Mouse (Mus musculus): ENCODE data around the gene Ptprn2. TPM values are rescaled to one million over a fixed set of nuclear protein-coding genes. Genes with fewer than 3 reads are reported as not detected.

The Ptprn2 gene
- polyA plus RNA-seq, 1 experiment = not detected

DNA sequence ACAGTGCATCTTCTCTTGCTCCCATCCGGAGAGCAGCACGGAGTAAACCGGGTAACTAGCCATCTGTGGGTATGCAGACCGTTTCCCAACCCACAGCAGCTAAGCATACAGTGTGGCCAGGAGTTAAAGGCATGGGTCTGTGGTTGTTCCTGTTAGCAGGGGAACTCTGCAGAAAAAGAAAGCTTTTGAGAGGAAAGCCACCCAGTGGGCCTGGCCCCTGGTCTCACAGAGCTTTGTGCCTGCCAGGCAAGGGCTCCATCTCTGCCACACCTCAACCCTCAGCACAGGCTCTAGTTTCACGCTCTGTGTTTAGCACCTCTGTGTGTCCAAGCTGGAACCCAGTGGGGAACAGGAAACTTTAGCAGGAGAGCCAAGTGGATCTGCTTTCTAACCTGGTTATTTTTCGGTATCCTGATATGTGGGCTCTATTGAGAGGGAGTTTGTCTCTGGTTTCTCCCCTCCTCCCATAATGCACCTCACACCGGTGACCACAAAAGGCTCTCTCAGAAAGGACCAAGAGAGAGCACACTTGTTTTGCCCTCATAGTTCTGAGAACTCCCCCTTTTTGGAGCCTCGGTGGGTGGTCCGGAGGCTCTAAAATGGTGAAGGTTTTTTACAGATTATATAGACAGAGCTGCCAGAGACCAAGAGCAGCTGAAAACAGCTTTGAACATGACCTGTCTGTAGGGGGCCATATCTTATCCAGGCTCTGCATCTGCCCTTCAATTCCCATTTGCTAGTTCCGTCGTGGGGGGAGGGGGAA lies 766.3 kb downstream of the Ptprn2 start:
- TF ChIP-seq CTCF (IDR thresholded peaks at IDR 0.05; ENCODE audit: low read depth, low read length) (no peak), POLR2A (IDR thresholded peaks at IDR 0.05; ENCODE audit: borderline replicate concordance, low read depth, low read length) (no peak)
- Histone ChIP-seq H3K27ac (ENCODE audit: insufficient read depth, low read depth, low read length) (no peak overlapping the region), H3K4me1 (ENCODE audit: control insufficient read depth, insufficient read depth, low read length) (no peaks in the 10 kb centered on the region), H3K4me3 (ENCODE audit: insufficient read depth, low read length) (no peak overlapping the region)

DNA sequence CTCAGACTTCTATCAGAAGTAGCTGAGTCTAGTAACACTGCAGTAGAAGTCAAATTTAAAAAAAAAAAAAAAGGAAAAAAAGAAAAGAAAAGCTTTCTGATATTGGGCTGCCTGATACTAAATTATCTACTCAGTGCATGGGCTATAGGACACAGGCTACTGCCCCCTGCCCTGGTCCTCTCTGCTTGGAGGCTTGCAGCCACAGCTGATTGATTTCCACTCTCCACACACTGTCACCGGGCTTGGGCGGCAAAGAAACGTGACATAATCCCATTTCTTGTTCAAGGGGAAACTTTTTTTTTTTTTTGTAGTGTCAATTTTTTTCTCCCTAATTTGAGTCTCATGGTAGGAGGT lies 766.9 kb downstream of the Ptprn2 start:
- H3K4me3 ChIP-seq (ENCODE audit: insufficient read depth, low read length) = no peak overlapping the region
- no peaks in the 10 kb centered on the region for H3K4me1 ChIP-seq (ENCODE audit: control insufficient read depth, insufficient read depth, low read length)
- H3K27ac ChIP-seq (ENCODE audit: insufficient read depth, low read depth, low read length) = no peak overlapping the region
- no peak for TF ChIP-seq CTCF (IDR thresholded peaks at IDR 0.05; ENCODE audit: low read depth, low read length)
- TF ChIP-seq POLR2A (IDR thresholded peaks at IDR 0.05; ENCODE audit: borderline replicate concordance, low read depth, low read length) = no peak

DNA sequence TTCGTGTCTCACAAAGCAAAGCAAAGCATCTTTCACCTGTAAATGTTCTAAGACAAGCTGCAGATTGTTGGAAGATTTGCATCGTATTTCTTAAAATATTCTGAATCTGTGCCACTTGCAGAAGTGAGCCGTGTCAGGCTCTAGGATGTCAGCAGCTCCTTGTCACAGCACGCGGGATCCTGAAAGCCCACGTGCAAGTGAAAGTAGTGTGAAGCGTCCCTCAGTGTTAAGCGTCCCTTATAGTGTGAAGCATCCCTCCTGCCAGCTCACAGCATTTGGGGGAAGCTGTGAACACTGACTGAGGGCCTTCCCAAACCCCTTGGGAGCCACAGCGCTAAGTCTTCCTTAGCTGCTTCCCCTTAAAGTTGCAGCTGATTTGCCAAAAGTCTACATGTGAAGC lies 768.8 kb downstream of the Ptprn2 start:
- H3K4me3 ChIP-seq (ENCODE audit: insufficient read depth, low read length) = no peak overlapping the region
- no peak for TF ChIP-seq POLR2A (IDR thresholded peaks at IDR 0.05; ENCODE audit: borderline replicate concordance, low read depth, low read length)
- TF ChIP-seq CTCF (IDR thresholded peaks at IDR 0.05; ENCODE audit: low read depth, low read length) = no peak
- H3K4me1 ChIP-seq (ENCODE audit: control insufficient read depth, insufficient read depth, low read length) = no peaks in the 10 kb centered on the region
- no peak overlapping the region for H3K27ac ChIP-seq (ENCODE audit: insufficient read depth, low read depth, low read length)

- Histone ChIP-seq H3K27ac (ENCODE audit: insufficient read depth, low read depth, low read length) (no peak overlapping the region), H3K4me1 (ENCODE audit: control insufficient read depth, insufficient read depth, low read length) (no peaks in the 10 kb centered on the region), H3K4me3 (ENCODE audit: insufficient read depth, low read length) (no peak overlapping the region)
- no peak for TF ChIP-seq POLR2A (IDR thresholded peaks at IDR 0.05; ENCODE audit: borderline replicate concordance, low read depth, low read length)
Measured at GRCm38 (mm10) chr12:117255325-117255724, 769.8 kb downstream of the Ptprn2 start.

DNA sequence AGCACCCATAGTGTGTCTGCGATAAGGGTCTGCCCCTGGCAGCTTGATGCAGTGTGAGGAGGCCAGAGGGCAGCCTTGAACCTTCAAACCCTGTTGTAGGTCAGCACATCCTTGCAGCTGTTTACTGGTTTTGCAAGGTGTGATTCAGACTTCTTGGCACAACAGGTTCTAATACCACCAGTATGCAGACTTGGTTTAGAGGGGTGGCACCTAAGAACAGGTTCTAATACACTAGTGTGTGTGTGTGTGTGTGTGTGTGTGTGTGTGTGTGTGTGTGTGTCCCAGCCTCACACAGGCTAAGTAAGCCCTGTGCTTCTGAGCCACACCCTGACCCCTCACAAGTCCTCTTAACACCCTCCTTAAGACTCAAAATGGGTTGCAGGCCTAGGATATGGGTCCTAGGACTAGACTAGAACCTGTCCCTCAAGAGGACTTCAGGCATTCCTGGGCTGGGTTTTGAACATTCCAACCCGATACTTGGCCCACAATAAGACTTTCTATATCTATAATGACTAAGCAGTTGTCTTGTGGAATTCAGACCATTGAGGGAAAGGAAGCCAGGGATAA lies 770.3 kb downstream of the Ptprn2 start:
- H3K4me1 ChIP-seq (ENCODE audit: control insufficient read depth, insufficient read depth, low read length) = no peaks in the 10 kb centered on the region
- H3K4me3 ChIP-seq (ENCODE audit: insufficient read depth, low read length) = no peak overlapping the region
- no peak for TF ChIP-seq CTCF (IDR thresholded peaks at IDR 0.05; ENCODE audit: low read depth, low read length)
- no peak overlapping the region for H3K27ac ChIP-seq (ENCODE audit: insufficient read depth, low read depth, low read length)

- Histone ChIP-seq H3K4me3 (ENCODE audit: insufficient read depth, low read length) (no peak overlapping the region), H3K27ac (ENCODE audit: insufficient read depth, low read depth, low read length) (no peak overlapping the region), H3K4me1 (ENCODE audit: control insufficient read depth, insufficient read depth, low read length) (no peaks in the 10 kb centered on the region)
- TF ChIP-seq POLR2A (IDR thresholded peaks at IDR 0.05; ENCODE audit: borderline replicate concordance, low read depth, low read length) (no peak), CTCF (IDR thresholded peaks at IDR 0.05; ENCODE audit: low read depth, low read length) (no peak)
Measured at GRCm38 (mm10) chr12:117256849-117257204, 771.3 kb downstream of the Ptprn2 start.

DNA sequence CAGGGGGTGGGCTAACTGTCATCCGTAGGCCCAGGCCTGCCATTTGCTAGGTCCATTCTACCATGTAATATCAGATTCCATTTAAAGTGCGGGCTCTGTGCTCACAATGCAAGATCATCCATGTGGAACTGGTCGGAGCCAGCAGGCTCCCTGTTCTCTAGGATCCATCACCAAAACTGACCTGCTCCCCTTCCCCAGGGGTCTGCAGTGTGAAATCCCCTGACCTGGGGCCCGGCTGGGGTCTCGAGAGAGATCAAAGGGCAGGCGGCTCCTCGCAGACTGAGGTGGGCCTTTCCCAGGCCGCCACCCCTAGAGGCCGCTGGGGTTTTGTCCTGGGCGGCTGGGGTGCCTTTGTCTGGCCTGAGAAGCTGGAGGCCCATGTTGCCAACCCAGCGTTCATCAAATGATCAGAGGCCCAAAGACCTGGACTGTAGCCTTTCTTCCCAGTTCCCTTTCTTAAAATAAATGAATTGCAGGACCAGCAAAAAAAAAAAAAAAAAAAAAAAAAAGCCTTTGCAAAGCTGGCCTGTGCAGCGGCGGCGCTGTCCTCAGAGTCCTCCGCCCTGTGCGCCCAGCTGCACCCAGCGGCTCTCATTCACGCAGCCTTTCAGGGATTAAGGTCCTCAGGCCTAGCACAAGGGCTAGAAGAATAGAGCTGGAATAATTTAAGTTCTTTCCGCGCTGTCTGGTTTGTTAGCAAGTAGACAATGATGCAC lies 771.8 kb downstream of the Ptprn2 start:
- H3K27ac ChIP-seq (ENCODE audit: insufficient read depth, low read depth, low read length) = no peak overlapping the region
- H3K4me3 ChIP-seq (ENCODE audit: insufficient read depth, low read length) = no peak overlapping the region
- H3K4me1 ChIP-seq (ENCODE audit: control insufficient read depth, insufficient read depth, low read length) = no peaks in the 10 kb centered on the region
- TF ChIP-seq POLR2A (IDR thresholded peaks at IDR 0.05; ENCODE audit: borderline replicate concordance, low read depth, low read length) (no peak), CTCF (IDR thresholded peaks at IDR 0.05; ENCODE audit: low read depth, low read length) (no peak)

GRCm38 (mm10) chr12:117257921-117258497 lies 772.5 kb downstream of the Ptprn2 start:
- TF ChIP-seq POLR2A (IDR thresholded peaks at IDR 0.05; ENCODE audit: borderline replicate concordance, low read depth, low read length) = no peak
- TF ChIP-seq CTCF (IDR thresholded peaks at IDR 0.05; ENCODE audit: low read depth, low read length) = no peak
- Histone ChIP-seq H3K4me3 (ENCODE audit: insufficient read depth, low read length) (no peak overlapping the region), H3K4me1 (ENCODE audit: control insufficient read depth, insufficient read depth, low read length) (no peaks in the 10 kb centered on the region), H3K27ac (ENCODE audit: insufficient read depth, low read depth, low read length) (no peak overlapping the region)

DNA sequence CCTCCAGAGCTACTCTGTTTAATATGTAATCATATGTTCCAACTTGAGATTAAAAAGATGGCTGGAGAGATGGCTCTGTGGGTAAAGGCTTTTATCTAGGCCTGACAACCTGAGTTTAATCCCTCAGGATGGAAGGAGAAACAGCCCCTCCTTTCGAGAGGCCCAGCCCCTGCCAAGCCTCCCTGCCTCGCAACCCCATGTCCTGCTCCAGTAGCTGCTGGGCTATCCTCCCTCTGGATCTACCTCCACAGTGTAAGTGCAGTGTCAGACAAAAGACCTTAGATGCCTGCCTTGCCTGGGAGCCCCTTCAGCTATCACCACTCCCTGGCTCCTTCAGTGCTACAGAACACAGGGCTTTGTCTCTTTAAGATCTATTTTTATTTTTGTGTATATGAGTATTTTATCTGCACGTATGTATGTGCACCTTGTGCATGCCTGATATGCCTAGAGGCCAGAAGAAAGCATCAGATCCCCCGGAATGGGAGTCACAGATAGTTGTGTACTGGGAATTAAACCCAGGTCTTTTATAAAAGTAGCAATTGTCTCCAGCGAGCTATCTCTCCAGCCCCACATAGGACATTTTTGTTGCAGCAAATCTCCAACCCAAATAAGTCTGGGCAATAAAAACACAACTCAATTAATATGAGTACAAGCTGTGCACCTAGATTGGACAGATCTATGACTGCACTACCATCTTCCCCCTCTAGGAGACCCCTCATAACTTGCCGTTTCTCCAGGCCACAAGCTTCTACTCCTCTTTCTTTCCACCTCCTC lies 775.1 kb downstream of the Ptprn2 start:
- TF ChIP-seq POLR2A (IDR thresholded peaks at IDR 0.05; ENCODE audit: borderline replicate concordance, low read depth, low read length) = no peak
- no peak for TF ChIP-seq CTCF (IDR thresholded peaks at IDR 0.05; ENCODE audit: low read depth, low read length)
- Histone ChIP-seq H3K4me3 (ENCODE audit: insufficient read depth, low read length) (no peak overlapping the region), H3K27ac (ENCODE audit: insufficient read depth, low read depth, low read length) (no peak overlapping the region), H3K4me1 (ENCODE audit: control insufficient read depth, insufficient read depth, low read length) (no peaks in the 10 kb centered on the region)

Measured in bone marrow macrophage, adult 2 months (primary cell).